Mouse (Mus musculus) intestine, embryonic 16.5 days (tissue): Measurements from ENCODE around the gene 1700019D03Rik. TPM values are rescaled to one million over a fixed set of nuclear protein-coding genes. Genes with fewer than 3 reads are reported as not detected.

Experiments
- ATAC-seq: fragments of 200-750 bp; cut with Nextera tagmentation; 2 replicates; pipeline ENCODE4 v1.8.0; 2017; ENCODE audit warnings: moderate TSS enrichment, moderate library complexity
- H3K27ac ChIP-seq: fragments of 300-500 bp; sonication (generic); 2 replicates; pipeline ENCODE4 v1.5.1; 2014; ENCODE audit warnings: mild to moderate bottlenecking, low read length
- H3K27me3 ChIP-seq: fragments of 300-500 bp; sonication (generic); replicated peaks from 2 replicates; pipeline ENCODE4 v1.6.1; 2014; ENCODE audit warnings: low read length, control low read depth, mixed read lengths; ENCODE audit not compliant: control insufficient read depth, insufficient read depth
- H3K36me3 ChIP-seq: fragments of 300-500 bp; sonication (generic); 2 replicates; pipeline ENCODE4 v1.6.1; 2014; ENCODE audit warnings: low read length, control low read depth; ENCODE audit not compliant: control insufficient read depth, insufficient read depth
- H3K4me1 ChIP-seq: fragments of 300-500 bp; sonication (generic); 2 replicates; pipeline ENCODE4 v1.6.1; 2014; ENCODE audit warnings: low read length, control low read depth, mixed read lengths; ENCODE audit not compliant: control insufficient read depth, insufficient read depth
- H3K4me2 ChIP-seq: fragments of 300-500 bp; sonication (generic); 2 replicates; pipeline ENCODE4 v1.6.1; 2014; ENCODE audit warnings: low read depth, low read length, control low read depth
- H3K4me3 ChIP-seq: fragments of 300-500 bp; sonication (generic); 2 replicates; pipeline ENCODE4 v1.5.1; 2014; ENCODE audit warnings: mild to moderate bottlenecking, low read length
- H3K9ac ChIP-seq: fragments of 300-500 bp; sonication (generic); 2 replicates; pipeline ENCODE4 v1.6.1; 2014; ENCODE audit warnings: low read depth, low read length
- H3K9me3 ChIP-seq: fragments of 300-500 bp; sonication (generic); 2 replicates; pipeline ENCODE4 v1.6.1; 2016; ENCODE audit warnings: low read length, control low read depth; ENCODE audit not compliant: control insufficient read depth
- WGBS: fragments of 180-500 bp; shearing (Covaris S2); extraction: QIAGEN DNeasy Blood & Tissue Kit; methylation state at CpG from one replicate; pipeline ENCODE4 v1.1.7; 2014; 5-methylcytosine and 5-hydroxymethylcytosine counted together
- polyA plus RNA-seq: library from polyadenylated mRNA; unstranded; fragments of >200 nt; fragmentation: Nextera tagmentation; extraction: Ambion mirVana; gene quantifications from 2 replicates; pipeline ENCODE4 v1.2.1, GENCODE M21; 2015

The 1700019D03Rik gene
- polyA plus RNA-seq, 1 experiment from 2014 or later = 29.3 TPM

DNA sequence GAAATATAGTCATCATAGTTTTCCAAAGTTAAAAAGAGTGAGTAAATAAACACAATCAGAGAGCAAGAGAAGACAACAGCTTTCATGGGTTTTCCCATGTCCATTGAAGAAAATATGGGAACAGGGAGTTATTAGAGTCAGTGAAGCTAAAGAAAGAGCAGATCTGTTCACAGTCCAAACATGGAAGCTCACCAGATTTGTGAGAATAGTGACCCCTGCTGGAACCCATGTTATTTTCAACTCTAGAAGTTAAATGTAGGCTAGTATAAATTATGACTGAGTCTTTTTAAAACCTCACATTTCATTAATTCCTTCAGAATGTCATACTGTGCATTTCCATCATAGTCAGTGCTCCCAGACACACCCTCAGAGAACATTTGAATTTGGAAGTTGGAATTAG lies 12.6 kb upstream of the 1700019D03Rik start:
- no peak for ATAC-seq
- Histone ChIP-seq H3K27ac (no peak overlapping the region), H3K36me3 (no peaks in the 10 kb centered on the region), H3K4me3 (no peak overlapping the region), H3K9me3 (no peaks in the 10 kb centered on the region), H3K4me1 (no peaks in the 10 kb centered on the region), H3K4me2 (no peak overlapping the region), H3K27me3 (no peaks in the 10 kb centered on the region), H3K9ac (no peak overlapping the region)

DNA sequence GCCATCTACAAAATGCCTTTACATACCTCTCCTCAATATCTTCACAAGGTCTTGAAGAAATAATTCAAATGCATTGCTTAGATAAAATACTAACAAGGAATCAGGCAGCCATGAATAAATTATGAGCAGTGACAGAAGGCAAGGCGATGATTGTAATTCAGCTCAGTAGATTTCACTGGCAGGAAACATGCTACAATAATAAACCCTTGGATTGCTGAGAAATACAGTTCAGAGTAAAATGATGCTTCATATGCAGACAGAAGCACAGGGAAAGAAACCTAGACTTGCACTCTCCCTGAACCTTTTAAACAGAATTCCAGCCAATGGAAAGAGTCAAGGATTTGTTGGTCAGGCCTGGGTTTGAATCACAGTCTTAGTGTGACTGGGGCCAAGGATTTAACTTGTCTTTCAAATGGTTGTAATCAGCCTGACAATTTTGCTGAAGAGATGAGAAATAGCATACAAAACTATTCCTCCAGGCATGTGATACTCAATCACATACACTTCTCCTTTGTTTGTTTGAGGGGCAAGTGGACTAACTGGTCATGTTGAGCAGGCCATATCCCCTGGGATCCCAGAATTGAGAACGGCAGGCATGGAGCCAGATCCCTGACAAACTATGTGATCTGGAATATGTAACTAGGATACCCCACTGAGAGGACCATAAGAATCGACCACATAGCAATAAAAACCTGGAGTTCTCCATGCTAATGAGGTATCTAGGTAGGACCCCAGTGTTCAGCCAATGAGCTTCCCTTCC lies 1.1 kb downstream of the 1700019D03Rik start:
- no peak overlapping the region for H3K9ac ChIP-seq
- no peak for ATAC-seq
- H3K27ac ChIP-seq = no peak overlapping the region

DNA sequence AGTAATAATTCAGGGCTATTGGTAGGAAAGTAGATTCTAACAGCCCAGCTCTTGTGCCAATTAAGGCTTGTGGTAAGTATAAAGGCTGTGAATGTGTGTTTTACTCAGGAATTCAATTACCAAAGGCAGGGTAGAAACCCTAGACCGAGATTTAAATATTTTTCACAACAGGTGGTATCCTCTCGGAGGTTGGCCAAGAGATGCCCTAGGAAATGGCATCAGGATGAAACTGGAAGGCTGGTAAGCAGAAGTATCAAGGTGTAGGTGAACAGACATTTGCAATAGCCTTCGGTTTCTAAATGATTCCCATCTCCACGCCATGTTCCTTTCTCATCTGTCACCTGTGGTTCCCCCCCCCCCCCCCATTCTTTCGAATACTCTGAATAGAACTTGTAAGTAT lies 4.4 kb downstream of the 1700019D03Rik start:
- no peak overlapping the region for H3K4me3 ChIP-seq
- no peaks in the 10 kb centered on the region for H3K9me3 ChIP-seq
- H3K9ac ChIP-seq = no peak overlapping the region
- no peaks in the 10 kb centered on the region for H3K27me3 ChIP-seq
- 80% methylated on average over 5 of the region's 5 CpGs for WGBS
- no peaks in the 10 kb centered on the region for H3K4me1 ChIP-seq
- no peak for ATAC-seq
- H3K27ac ChIP-seq = no peak overlapping the region
- H3K36me3 ChIP-seq = no peaks in the 10 kb centered on the region
- no peak overlapping the region for H3K4me2 ChIP-seq

More for the DNA sequence above, 1.1 kb downstream of the 1700019D03Rik start:
- no peaks in the 10 kb centered on the region for H3K4me1 ChIP-seq
- no peak overlapping the region for H3K4me3 ChIP-seq
- H3K4me2 ChIP-seq = no peak overlapping the region
- 59% methylated on average over 3 of the region's 3 CpGs for WGBS
- no peaks in the 10 kb centered on the region for H3K36me3 ChIP-seq
- no peaks in the 10 kb centered on the region for H3K27me3 ChIP-seq
- H3K9me3 ChIP-seq = no peaks in the 10 kb centered on the region

DNA sequence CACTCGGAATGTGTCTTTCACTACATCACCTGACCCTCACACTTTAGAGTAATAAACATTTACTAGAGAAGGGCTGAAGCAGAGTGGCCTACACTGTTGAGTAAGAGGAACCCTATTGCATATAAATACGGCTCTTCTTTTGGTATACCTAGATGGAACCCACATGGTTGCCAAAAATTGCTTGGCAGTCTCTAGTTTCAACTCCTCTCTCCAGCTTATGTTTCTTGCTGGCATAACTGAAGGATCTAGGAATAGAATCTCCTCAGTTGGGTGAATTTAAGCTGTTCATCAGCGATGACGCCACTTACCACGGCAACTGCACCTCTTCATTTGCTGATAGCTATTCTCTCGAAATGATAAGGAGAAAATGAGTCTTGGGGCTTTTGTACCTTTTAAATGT lies 5.3 kb downstream of the 1700019D03Rik start:
- Histone ChIP-seq H3K4me3 (no peak overlapping the region), H3K9me3 (no peaks in the 10 kb centered on the region), H3K36me3 (no peaks in the 10 kb centered on the region), H3K4me2 (no peak overlapping the region), H3K4me1 (no peaks in the 10 kb centered on the region), H3K27me3 (no peaks in the 10 kb centered on the region), H3K27ac (no peak overlapping the region), H3K9ac (no peak overlapping the region)
- 80% methylated on average over 6 of the region's 6 CpGs for WGBS
- no peak for ATAC-seq

DNA sequence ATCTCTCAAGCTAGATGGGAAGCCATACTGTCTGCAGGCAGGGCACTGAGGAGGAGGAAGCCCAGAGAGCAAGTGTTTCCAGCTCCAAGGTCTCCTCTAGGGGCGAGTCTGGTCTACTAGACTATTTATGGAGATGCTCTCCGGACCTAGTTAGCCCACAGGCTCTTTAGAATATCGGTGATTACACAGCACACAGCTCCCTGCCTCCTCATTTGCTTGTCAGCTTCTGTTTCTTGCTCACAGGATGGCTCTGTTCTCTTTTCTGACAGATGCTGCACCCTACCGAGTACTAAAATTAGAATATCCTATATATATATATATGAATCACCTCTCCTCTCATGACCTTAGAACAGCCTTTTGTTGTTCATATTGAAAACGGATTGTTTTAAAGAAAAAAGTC lies 33.3 kb downstream of the 1700019D03Rik start:
- no peak for ATAC-seq
- H3K9ac ChIP-seq = no peak overlapping the region
- H3K27ac ChIP-seq = no peak overlapping the region
- no peaks in the 10 kb centered on the region for H3K27me3 ChIP-seq
- H3K4me2 ChIP-seq = no peak overlapping the region
- no peak overlapping the region for H3K4me3 ChIP-seq
- no peaks in the 10 kb centered on the region for H3K36me3 ChIP-seq
- H3K9me3 ChIP-seq = no peaks in the 10 kb centered on the region
- WGBS = 69% methylated on average over 5 of the region's 5 CpGs
- H3K4me1 ChIP-seq = no peaks in the 10 kb centered on the region

DNA sequence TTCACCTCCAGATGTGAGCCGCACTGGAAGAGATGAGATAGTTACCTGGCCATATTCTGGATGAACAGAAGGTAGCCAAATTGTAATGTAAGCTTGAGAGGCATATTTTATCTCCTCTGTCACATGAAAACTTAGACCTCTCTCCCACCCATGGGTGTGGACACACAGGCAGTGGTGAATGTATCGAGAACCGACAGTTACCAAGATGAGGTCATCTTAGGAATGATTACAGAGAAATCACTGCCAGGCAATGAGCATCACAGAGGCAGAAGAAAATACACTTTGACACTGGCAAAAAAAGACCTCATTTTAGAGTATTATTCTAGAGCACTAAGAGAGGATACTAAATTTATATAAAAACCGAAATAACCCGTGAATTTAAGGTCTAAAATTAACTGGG lies 46.8 kb downstream of the 1700019D03Rik start:
- WGBS = 68% methylated on average over 5 of the region's 5 CpGs
- Histone ChIP-seq H3K4me3 (no peak overlapping the region), H3K9ac (no peak overlapping the region), H3K36me3 (no peaks in the 10 kb centered on the region), H3K27ac (no peak overlapping the region), H3K27me3 (no peaks in the 10 kb centered on the region), H3K4me1 (no peaks in the 10 kb centered on the region), H3K4me2 (no peak overlapping the region), H3K9me3 (no peaks in the 10 kb centered on the region)
- no peak for ATAC-seq

DNA sequence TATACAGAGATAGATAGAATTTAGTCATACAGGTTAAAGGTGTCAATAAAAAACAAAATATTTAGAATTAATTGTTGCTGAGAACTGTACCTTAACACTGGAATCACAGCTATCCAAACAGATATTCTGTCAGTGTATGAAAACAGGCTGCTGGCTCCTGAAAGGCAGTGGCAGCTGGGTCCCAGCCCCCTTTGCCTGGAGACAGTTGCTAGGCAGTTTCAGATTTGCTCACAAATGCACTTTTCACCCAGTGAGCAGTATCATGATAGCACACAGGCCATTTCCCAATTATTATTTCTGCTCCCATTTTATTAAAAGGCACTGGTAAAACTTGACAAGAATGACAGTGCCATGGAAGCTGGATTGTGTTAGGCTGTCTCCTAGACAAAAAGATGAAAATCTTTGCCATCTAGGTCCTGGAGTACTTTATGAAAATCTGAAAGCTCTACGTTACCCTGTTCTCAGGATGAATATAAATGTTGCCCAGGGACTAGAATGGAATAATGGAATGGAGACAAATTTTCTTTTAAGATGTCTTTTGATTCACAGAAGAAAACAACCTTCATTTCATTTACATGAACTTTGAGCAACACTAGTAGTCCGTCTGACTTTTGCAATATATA lies 48.0 kb downstream of the 1700019D03Rik start:
- Histone ChIP-seq H3K4me2 (no peak overlapping the region), H3K4me1 (no peaks in the 10 kb centered on the region), H3K27ac (no peak overlapping the region), H3K9me3 (no peaks in the 10 kb centered on the region), H3K36me3 (no peaks in the 10 kb centered on the region), H3K9ac (no peak overlapping the region), H3K27me3 (no peaks in the 10 kb centered on the region), H3K4me3 (no peak overlapping the region)
- no peak for ATAC-seq
- 81% methylated on average over 2 of the region's 2 CpGs for WGBS

DNA sequence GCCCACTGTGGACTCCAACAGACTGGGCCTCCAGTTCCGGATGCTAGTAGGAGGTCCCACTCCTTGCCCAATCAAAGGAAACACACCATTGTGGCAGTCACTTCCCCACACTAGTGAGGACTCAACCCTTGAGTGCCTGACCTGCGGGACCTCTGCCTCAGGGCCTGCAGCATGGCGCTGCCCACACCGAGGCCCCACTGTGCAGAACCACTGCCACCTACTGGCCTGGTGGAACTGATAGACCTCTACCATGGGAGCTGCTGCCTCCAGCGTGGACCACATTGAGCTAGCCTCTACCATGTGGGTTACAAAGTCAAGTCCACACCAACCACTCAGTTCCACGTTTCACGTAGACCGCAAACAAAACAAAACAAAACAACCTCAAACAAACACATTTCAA lies 55.4 kb downstream of the 1700019D03Rik start:
- no peaks in the 10 kb centered on the region for H3K9me3 ChIP-seq
- H3K27me3 ChIP-seq = no peaks in the 10 kb centered on the region
- WGBS = 77% methylated on average over 8 of the region's 8 CpGs
- H3K4me1 ChIP-seq = no peaks in the 10 kb centered on the region
- H3K4me3 ChIP-seq = no peak overlapping the region
- H3K9ac ChIP-seq = no peak overlapping the region
- no peak overlapping the region for H3K4me2 ChIP-seq
- ATAC-seq = no peak
- H3K27ac ChIP-seq = no peak overlapping the region
- no peaks in the 10 kb centered on the region for H3K36me3 ChIP-seq

DNA sequence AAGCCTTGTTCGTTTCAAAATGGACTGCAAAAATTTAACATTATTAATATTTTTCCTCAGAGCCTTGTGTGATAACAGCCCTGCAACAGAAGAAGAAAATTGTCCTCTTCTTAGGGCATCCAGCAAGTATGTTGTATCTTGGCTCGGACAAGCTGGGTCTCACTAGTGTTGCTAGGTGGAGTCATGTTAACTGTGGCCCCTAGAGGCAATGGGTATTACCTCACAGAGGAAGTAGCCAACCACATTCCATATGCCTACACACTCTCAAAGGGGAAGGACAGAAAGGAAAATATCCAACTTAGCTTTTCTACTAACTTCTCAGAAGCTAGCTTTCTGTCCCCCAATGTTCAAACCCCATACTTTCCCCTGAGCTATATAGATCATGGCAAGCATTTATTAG lies 56.9 kb downstream of the 1700019D03Rik start:
- WGBS = 77% methylated on average over 2 of the region's 2 CpGs
- Histone ChIP-seq H3K36me3 (no peaks in the 10 kb centered on the region), H3K4me3 (no peak overlapping the region), H3K27ac (no peak overlapping the region), H3K9ac (no peak overlapping the region), H3K4me1 (no peaks in the 10 kb centered on the region), H3K9me3 (no peaks in the 10 kb centered on the region), H3K4me2 (no peak overlapping the region), H3K27me3 (no peaks in the 10 kb centered on the region)
- ATAC-seq = no peak

DNA sequence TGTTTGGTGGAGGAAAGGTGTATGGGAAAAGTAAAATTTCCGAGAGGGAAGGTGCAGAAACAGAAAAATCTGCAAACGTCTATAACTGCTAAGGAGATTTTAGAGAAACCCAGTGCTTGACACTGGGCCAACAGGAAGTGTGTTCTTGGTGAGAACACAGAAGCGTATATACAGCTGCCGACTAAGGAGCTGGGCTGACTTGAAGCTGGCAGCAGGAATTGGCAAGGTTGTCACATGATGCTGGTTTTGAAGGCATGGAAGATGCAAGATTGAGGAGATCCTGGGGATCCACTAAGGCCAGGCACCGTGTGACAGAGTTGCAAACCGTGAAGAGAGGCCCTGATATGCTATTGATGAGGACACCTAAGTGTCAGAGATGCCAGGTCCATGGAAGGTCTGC lies 59.8 kb downstream of the 1700019D03Rik start:
- WGBS = 55% methylated on average over 6 of the region's 6 CpGs
- Histone ChIP-seq H3K4me2 (no peak overlapping the region), H3K4me3 (no peak overlapping the region), H3K36me3 (no peaks in the 10 kb centered on the region), H3K4me1 (no peaks in the 10 kb centered on the region), H3K27me3 (no peaks in the 10 kb centered on the region), H3K9me3 (no peaks in the 10 kb centered on the region), H3K27ac (no peak overlapping the region), H3K9ac (no peak overlapping the region)
- no peak for ATAC-seq
